Mouse (Mus musculus): ENCODE results near the gene Caprin1. TPM values are rescaled to one million over a fixed set of nuclear protein-coding genes. Genes with fewer than 3 reads are reported as not detected.

The Caprin1 gene
- polyA plus RNA-seq, 1 experiment from 2014 or later = 508 TPM

DNA sequence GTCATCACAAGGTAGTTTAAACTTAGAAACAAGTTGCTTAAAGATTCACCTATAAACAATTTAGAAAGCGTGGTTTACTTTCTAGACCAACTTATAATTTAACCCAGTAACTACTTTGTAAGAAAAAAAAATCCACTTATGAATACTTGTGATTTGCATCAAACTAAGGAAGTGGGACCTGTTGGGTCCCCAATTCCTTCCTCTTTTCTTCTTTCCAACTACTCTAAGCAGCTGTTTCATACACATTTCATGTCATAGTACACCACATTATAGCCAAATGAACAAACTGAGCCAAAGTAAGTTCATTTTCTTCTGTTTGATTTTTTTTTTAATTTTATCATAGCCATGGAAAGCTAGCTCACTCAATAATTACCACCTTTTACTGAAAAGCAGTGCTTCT, 11.7 kb downstream of the Caprin1 start:
- no peaks in the 10 kb centered on the region for H3K9me3 ChIP-seq (replicated peaks)
- H3K27ac ChIP-seq (replicated peaks) = no peak overlapping the region
- no peak overlapping the region for H3K4me3 ChIP-seq
- no peak for DNase-seq (ENCODE audit: low spot score)
- no peaks in the 10 kb centered on the region for H3K4me1 ChIP-seq
- 92% methylated on average over 1 of the region's 1 CpGs for WGBS
- H3K36me3 ChIP-seq = peaks cover 94% of the 10 kb centered on the region
- no peaks in the 10 kb centered on the region for H3K27me3 ChIP-seq (ENCODE audit: low read depth, poor library complexity, severe bottlenecking)

DNA sequence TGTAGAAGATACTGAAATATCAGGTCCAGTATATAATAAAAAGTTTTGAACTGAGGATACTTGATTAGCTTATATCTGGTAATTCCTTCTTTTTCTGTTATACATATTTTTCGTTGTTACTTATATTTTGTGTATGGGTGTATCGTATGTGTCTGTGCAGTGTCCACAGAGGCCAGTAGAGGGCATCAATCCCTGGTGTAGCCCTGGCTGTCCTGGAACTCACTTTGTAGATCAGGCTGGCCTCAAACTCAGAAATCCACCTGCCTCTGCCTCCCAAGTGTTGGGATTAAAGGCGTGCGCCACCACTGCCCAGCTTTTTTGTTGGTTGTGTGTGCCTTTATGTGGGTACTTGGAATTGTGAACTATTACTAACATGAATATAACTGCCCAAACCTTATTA, 12.8 kb downstream of the Caprin1 start:
- H3K9me3 ChIP-seq (replicated peaks) = no peaks in the 10 kb centered on the region
- WGBS = 87% methylated on average over 4 of the region's 4 CpGs
- H3K36me3 ChIP-seq = peaks cover 94% of the 10 kb centered on the region
- H3K27ac ChIP-seq (replicated peaks) = no peak overlapping the region
- DNase-seq (ENCODE audit: low spot score) = no peak
- no peak overlapping the region for H3K4me3 ChIP-seq
- H3K27me3 ChIP-seq (ENCODE audit: low read depth, poor library complexity, severe bottlenecking) = no peaks in the 10 kb centered on the region
- no peaks in the 10 kb centered on the region for H3K4me1 ChIP-seq

DNA sequence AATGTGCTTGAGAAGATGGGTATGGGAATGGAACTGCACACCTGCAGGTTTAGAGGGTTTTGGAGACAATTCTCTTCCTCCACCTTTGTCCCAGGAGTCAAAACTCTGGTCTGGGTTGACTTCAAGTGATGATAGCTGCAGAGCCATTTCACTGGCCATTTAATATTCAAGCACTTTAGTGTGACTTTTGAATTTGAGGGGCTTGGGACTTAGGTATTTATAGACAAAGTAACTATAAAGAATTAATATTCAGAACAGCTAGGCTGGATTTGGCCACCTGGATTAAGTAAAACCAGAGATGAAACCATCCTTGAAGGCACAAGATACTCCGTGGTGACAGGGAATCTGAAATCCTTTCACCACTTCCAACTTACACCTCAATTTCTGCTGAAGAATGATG, 35.0 kb downstream of the Caprin1 start:
- no peak for DNase-seq (ENCODE audit: low spot score)
- H3K36me3 ChIP-seq = peaks cover 29% of the 10 kb centered on the region
- 56% methylated on average over 1 of the region's 1 CpGs for WGBS

DNA sequence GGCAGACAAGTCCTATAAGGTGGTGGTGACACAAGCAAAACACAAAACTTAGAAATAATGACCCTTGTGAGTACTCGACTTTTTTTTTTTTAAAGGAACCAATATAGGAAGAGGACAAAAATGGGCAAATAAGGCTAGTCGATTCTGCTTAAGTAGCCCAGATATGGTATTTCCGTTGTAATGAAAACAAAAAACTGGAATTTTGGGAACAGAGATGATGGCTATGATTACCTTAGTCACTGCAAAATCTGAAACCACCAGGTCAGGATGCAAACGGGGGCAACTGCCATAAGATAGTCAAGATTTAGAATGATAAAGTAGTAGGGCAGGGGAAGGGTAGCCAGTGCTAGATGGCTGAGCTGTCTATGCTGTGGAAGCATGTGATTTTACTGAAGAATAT, 35.5 kb downstream of the Caprin1 start:
- peak; percentile 11 for DNase-seq (ENCODE audit: low spot score)
- 37% methylated on average over 4 of the region's 4 CpGs for WGBS
- Histone ChIP-seq H3K9me3 (replicated peaks) (no peaks in the 10 kb centered on the region), H3K36me3 (peaks cover 29% of the 10 kb centered on the region), H3K27me3 (ENCODE audit: low read depth, poor library complexity, severe bottlenecking) (no peaks in the 10 kb centered on the region), H3K4me3 (peak overlapping the region; percentile 83), H3K27ac (replicated peaks) (no peak overlapping the region), H3K4me1 (peaks cover 26% of the 10 kb centered on the region)

More for the DNA sequence above, 35.0 kb downstream of the Caprin1 start:
- no peaks in the 10 kb centered on the region for H3K9me3 ChIP-seq (replicated peaks)
- no peaks in the 10 kb centered on the region for H3K27me3 ChIP-seq (ENCODE audit: low read depth, poor library complexity, severe bottlenecking)
- no peak overlapping the region for H3K27ac ChIP-seq (replicated peaks)
- H3K4me1 ChIP-seq = peaks cover 26% of the 10 kb centered on the region
- peak overlapping the region; percentile 83; the same call in 1 of the 2 replicates for H3K4me3 ChIP-seq

DNA sequence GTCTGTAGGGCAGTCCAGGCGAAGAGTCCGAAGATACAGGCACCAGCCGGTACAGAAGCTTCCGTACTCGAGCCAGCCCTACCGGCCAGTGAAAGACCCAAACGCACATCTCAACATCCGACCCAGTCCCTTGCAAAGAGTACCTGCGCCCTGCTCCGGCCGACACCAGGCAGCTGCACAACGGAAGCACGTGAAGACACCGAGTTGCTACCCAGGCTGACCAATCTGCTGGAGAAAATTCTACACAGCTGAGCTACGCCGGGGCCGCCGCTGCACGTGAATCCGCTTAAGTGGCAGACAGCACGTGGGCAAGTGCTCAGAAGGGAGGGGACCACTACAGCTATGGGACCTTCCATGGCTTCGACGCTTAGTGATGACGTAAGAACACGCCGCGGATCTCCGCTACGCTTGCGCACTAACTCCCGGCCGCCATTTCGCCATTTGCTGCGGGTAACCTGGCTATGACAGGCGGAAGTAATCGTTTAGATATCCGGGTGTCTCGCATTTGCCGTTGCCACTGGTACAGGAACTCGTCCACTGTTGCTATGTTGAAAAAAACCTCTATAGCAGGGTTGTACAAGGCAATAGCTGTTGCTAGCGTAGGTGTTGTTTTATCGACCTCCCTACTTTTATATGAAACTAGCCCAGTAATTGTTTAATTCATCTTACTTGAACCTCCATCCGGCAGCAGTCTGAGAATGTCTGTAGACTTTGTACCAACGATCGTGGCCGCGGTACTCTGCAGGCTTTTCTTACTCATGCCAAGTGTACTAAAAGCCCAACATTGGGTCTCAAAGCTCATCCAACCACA, 36.3 kb downstream of the Caprin1 start, which contains the start of gene Nat10:
Nat10 (minus strand) TSS at position 365 of the 811 bp plus-strand sequence.
- Histone ChIP-seq H3K4me1 (peaks cover 26% of the 10 kb centered on the region), H3K27ac (replicated peaks) (peak within 1 kb of the TSS; percentile 83), H3K9me3 (replicated peaks) (no peaks in the 10 kb centered on the region), H3K4me3 (peak within 1 kb of the TSS; percentile 83), H3K27me3 (ENCODE audit: low read depth, poor library complexity, severe bottlenecking) (no peaks in the 10 kb centered on the region), H3K36me3 (peaks cover 29% of the 10 kb centered on the region)
- WGBS = under 1% methylated on average over 47 of the region's 47 CpGs
- DNase-seq (ENCODE audit: low spot score) = peak; percentile 97

DNA sequence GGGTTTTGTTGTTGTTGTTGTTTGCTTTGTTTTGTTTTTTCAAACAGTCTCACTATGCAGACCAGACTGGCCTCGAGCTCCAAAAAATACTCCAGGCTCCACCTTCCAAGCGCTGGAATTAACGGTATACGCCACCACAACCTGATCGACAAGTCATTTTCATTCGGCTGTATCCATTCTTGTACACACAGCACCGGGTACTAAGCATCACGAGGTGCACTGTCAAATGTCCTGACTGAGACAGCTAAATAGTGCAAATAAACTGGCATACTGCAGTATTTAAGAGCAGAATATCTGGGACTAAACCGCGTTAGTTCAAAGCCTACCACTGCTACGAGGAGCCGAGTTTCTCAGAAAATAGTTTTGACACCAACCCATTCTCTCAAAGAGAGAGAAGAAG, 37.0 kb downstream of the Caprin1 start:
- Histone ChIP-seq H3K27ac (replicated peaks) (peak overlapping the region; percentile 83), H3K9me3 (replicated peaks) (no peaks in the 10 kb centered on the region), H3K4me1 (peaks cover 26% of the 10 kb centered on the region), H3K4me3 (peak overlapping the region; percentile 83), H3K36me3 (peaks cover 30% of the 10 kb centered on the region), H3K27me3 (ENCODE audit: low read depth, poor library complexity, severe bottlenecking) (no peaks in the 10 kb centered on the region)
- WGBS = under 1% methylated on average over 12 of the region's 12 CpGs
- DNase-seq (ENCODE audit: low spot score) = peak; percentile 20

DNA sequence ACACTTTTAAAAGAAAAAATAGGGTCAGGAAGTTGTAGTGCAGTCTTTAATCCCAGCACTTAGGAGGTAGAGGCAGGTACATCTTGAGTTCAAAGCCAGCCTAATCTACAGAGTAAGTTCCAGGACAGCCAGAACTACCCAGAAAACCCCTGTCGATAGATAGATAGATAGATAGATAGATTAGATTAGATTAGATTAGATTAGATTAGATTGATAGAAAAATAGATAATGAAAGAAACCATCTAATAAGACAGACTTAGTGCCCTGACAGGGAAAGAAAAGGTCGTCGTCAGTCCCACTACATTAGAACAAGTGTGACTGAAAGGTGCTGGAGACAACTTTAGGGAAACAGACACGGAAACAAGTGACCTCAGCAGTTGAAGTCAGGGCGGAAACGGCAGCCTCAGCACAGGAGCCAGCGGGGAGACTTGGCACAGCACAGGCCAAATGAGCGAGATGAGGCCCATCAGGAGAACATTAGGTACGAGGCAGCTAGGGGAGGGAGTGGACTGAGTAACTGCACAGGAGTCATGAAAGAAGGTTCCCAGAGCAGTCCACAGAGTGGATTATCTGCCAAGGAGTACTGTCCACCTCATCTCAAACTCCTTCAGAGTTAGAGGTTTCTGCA, 41.9 kb downstream of the Caprin1 start:
- no peak overlapping the region for H3K4me3 ChIP-seq
- H3K4me1 ChIP-seq = peaks cover 10% of the 10 kb centered on the region
- H3K27ac ChIP-seq (replicated peaks) = no peak overlapping the region
- H3K27me3 ChIP-seq (ENCODE audit: low read depth, poor library complexity, severe bottlenecking) = no peaks in the 10 kb centered on the region
- H3K9me3 ChIP-seq (replicated peaks) = no peaks in the 10 kb centered on the region
- DNase-seq (ENCODE audit: low spot score) = no peak
- H3K36me3 ChIP-seq = peaks cover 69% of the 10 kb centered on the region
- WGBS = 87% methylated on average over 9 of the region's 9 CpGs

DNA sequence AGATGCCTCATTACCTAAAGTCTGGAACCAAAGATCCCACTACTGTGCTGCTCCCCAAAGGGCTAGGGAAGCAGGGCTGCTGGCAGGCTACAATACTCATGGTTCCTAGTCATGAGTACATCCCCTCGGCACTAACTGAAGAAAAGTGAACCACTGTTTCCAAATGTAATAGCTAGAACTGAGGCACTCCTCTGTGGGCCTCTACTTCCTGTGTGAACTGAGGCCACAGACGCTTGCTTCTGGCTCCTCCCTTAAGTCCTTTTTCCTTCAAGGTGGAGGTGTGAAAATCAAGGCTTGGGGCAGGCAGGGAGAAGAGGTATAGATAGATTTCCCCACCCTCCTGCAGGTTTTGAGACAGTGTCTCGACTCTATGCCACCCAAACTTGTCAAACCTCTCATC, 42.8 kb downstream of the Caprin1 start:
- H3K9me3 ChIP-seq (replicated peaks) = no peaks in the 10 kb centered on the region
- no peak overlapping the region for H3K27ac ChIP-seq (replicated peaks)
- DNase-seq (ENCODE audit: low spot score) = no peak
- H3K4me3 ChIP-seq = no peak overlapping the region
- 93% methylated on average over 3 of the region's 3 CpGs for WGBS
- no peaks in the 10 kb centered on the region for H3K27me3 ChIP-seq (ENCODE audit: low read depth, poor library complexity, severe bottlenecking)
- H3K4me1 ChIP-seq = peaks cover 2% of the 10 kb centered on the region; the same call in 1 of the 2 replicates
- peaks cover 79% of the 10 kb centered on the region for H3K36me3 ChIP-seq

DNA sequence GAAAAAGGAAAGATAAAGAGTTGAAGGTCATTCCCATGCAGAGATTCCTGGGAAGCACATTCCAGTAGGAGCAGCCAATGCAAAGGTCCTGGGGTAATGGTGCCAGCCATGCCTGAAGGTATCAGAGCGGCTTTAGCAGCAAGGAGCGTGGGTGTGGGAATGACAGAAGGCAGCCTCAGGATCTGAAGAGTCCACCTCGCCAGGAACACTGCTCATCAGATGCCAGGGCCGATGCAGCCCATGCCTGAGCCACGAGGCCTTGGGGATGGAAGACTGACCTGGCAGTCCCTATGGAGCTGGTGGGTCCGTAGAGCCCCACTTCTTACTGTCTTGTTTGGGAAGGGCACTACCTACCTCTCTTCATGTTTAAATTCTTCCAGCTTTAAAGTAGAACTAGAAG, 45.7 kb downstream of the Caprin1 start:
- 97% methylated on average over 6 of the region's 6 CpGs for WGBS
- Histone ChIP-seq H3K4me1 (no peaks in the 10 kb centered on the region), H3K27ac (replicated peaks) (no peak overlapping the region), H3K27me3 (ENCODE audit: low read depth, poor library complexity, severe bottlenecking) (no peaks in the 10 kb centered on the region), H3K9me3 (replicated peaks) (no peaks in the 10 kb centered on the region), H3K4me3 (no peak overlapping the region), H3K36me3 (peaks cover 100% of the 10 kb centered on the region)
- no peak for DNase-seq (ENCODE audit: low spot score)

DNA sequence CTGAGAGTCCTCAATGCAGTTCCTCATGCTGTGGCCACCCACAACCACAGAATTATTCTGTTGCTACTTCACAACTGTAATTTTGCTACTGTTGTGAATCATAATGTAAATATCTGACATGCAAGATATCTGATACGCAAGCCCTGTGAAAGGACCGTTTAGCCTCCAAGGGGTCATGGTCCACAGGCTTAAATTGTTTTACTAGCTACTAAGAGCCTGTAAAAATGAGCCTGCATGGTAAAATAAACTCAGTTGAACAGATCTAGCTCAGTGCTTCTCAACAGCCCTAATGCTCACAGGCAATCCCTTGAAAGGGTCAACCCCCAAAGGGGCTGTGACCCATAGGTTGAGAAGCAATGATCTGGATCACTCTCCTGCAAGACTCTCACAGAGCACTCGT, 48.4 kb downstream of the Caprin1 start:
- no peaks in the 10 kb centered on the region for H3K4me1 ChIP-seq
- H3K27me3 ChIP-seq (ENCODE audit: low read depth, poor library complexity, severe bottlenecking) = no peaks in the 10 kb centered on the region
- no peaks in the 10 kb centered on the region for H3K9me3 ChIP-seq (replicated peaks)
- DNase-seq (ENCODE audit: low spot score) = no peak
- H3K27ac ChIP-seq (replicated peaks) = no peak overlapping the region
- WGBS = 92% methylated on average over 3 of the region's 3 CpGs
- H3K36me3 ChIP-seq = peaks cover 91% of the 10 kb centered on the region
- no peak overlapping the region for H3K4me3 ChIP-seq

DNA sequence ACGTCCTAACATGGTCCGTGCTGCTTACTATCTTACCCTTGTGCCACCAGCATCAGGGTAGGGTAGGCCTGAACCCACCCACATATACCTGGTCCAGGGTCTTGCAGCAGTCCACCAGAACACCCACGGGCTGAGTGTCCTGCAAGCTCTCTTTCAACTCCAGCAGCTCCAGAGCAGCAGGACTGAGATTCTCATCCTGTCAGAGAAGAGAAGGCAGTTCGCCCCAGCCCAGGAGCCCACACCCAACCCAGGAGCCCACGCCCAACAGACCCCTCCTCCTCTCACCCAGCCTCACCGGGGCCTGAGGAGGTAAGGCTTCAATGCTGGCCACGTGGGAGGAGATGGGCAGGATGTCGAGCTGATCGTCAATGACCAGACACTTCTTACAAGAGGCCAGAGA, 49.6 kb downstream of the Caprin1 start:
- DNase-seq (ENCODE audit: low spot score) = no peak
- Histone ChIP-seq H3K4me1 (no peaks in the 10 kb centered on the region), H3K27ac (replicated peaks) (no peak overlapping the region), H3K4me3 (no peak overlapping the region), H3K36me3 (peaks cover 91% of the 10 kb centered on the region), H3K27me3 (ENCODE audit: low read depth, poor library complexity, severe bottlenecking) (no peaks in the 10 kb centered on the region), H3K9me3 (replicated peaks) (no peaks in the 10 kb centered on the region)
- 91% methylated on average over 9 of the region's 9 CpGs for WGBS

DNA sequence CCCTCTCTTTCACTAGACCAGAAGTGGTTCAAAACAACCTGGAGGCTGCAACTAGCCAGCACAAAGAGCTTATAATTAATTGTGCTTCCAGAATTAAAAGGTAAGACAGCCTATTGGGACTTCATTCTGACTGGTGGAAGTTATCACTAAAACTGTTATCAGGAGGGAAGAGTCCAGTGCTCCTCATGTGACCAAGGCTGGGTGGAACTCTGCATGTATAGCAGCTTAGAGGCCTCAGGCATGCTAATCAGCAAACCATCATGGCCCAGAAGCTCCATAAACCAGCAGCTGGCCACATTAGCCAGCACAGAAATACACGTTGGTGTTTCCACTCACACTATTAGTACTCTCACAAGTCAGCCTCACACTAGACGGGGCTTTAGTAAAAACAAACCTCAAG, 50.7 kb downstream of the Caprin1 start:
- H3K4me3 ChIP-seq = no peak overlapping the region
- H3K27ac ChIP-seq (replicated peaks) = no peak overlapping the region
- DNase-seq (ENCODE audit: low spot score) = no peak
- no peaks in the 10 kb centered on the region for H3K27me3 ChIP-seq (ENCODE audit: low read depth, poor library complexity, severe bottlenecking)
- no peaks in the 10 kb centered on the region for H3K9me3 ChIP-seq (replicated peaks)
- 94% methylated on average over 2 of the region's 2 CpGs for WGBS
- no peaks in the 10 kb centered on the region for H3K4me1 ChIP-seq
- peaks cover 91% of the 10 kb centered on the region for H3K36me3 ChIP-seq

DNA sequence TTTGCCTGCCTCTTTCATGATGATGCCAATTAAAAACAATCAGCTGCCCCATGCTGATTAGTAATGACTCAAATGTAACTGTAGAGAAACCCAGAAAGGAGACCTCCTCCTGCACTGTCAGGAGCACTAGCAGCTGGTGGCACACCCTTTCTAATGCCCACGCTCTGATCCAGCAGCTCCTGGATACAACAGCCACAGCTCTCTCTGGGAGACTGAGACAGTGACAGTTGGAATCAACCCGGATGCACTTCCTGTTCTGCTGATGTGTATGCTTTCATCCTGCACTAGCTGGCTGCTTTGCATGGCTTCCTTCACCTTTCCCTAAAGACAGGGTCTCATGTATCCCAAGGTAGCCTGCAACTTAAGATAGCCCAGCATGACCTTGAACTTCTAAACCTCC, 51.4 kb downstream of the Caprin1 start:
- Histone ChIP-seq H3K4me3 (no peak overlapping the region), H3K9me3 (replicated peaks) (no peaks in the 10 kb centered on the region), H3K27me3 (ENCODE audit: low read depth, poor library complexity, severe bottlenecking) (no peaks in the 10 kb centered on the region), H3K4me1 (no peaks in the 10 kb centered on the region), H3K27ac (replicated peaks) (no peak overlapping the region), H3K36me3 (peaks cover 91% of the 10 kb centered on the region)
- no peak for DNase-seq (ENCODE audit: low spot score)
- WGBS = 88% methylated on average over 2 of the region's 2 CpGs
